Mouse (Mus musculus) thymus, postnatal 25 days (tissue): ENCODE measurements around the gene Sh3rf1.

ENCODE experiments used
- DNase-seq: peaks from one replicate; pipeline ENCODE4 v3.0.0; 2022

Gene Sh3rf1

GRCm38 (mm10) chr8:61224380-61225092 lies 864 bp downstream of the Sh3rf1 start:
- DNase-seq = peak; percentile 65

- DNase-seq = no peak
Observed at GRCm38 (mm10) chr8:61225581-61226395, 2.1 kb downstream of the Sh3rf1 start.

DNA sequence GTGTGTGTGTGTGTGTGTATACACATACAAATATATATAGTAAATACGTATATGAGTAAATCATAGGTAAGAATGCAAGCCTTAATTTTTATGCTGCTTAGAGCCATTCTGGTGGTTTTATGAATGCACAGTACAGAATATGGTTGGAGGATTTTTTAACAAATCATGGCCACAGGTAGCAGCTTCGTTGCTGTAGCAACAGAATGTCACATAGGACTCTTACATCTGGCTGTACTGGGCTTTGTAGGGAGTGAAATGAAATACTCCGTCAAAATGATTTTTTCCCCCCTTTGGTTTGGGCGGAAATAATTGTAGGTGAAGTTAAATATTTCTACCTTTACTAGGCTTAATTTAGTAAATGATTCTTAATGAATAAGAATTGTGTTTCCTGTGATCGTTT lies 3.0 kb downstream of the Sh3rf1 start:
- DNase-seq = no peak

DNA sequence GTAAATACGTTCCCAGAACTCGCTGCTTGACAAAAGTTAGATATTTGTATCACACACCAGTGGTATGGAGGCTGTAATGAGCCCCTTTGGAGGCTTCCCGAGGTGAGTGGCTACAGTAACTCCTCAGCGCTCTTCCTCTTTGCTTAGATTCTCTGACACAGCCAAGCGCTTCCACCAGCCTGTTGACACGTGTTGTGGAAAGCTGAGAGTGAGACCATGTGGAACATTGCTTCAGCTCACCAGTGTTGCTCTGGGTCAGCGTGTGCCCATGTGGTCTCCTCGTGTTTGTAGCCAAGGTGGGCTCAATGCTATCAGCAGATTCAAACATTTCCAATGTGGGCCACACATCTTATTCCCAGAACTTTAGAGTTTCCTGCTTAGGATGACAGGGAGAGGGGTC lies 5.0 kb downstream of the Sh3rf1 start:
- DNase-seq = no peak

- no peak for DNase-seq
Observed at GRCm38 (mm10) chr8:61229511-61230195, 6.0 kb downstream of the Sh3rf1 start.

DNA sequence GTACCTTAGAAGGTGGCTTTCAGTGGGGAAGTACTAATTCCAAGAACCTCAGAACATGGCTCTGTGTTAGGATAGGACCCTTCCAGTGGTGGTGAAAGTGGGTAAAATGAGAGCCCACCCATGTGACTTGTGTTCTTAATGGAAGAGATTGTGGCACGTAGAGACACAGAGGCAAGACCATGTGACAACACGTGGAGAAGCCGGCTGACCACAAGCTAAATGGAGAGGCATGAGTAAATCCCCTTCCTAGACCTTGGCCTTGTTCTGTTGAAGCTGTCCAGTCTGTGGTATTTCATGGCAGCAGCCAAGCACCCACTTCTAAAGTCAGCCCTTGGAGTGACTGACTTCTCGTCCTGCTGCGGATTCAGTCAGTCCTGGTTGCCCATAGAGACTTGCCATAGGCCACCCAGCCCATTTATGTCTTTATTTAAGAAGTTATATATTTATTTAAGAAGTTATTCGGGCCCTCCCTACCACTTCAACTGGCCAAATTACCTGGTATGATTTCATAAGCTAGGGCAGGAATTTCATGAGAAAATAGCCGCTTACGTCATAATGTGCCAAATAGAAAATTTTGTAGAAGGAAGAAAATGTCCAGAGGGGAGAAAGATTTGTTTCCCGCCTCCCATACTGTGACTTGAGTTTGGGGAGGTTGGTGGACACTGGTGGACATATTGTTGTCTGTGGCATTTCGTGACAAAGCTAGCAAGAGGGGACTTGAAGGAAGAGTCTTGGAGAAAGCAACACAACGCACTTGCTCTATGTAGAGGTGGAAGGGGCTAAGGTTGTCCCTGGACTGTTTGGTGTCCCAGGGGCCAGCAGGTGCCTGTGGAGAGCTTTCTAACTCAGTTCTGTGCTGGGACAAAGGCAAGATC lies 7.4 kb downstream of the Sh3rf1 start:
- no peak for DNase-seq

DNA sequence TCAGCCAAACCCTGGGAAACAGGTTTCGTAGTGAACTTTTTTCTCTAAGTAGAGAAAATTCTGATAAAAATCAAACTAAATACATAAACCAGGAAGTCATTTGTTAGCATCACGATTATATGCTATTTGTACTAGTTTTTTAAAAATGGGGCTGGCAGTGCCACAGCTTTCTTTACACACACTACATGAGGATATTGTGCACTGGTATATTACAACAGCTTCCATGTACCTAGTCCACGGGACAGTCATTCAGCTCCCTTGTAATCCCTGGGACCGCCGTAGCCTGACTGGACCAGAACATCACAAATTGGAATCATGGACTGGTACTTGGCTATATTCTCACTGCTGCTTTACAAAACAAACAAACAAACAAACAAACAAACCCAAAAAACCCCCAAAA lies 11.8 kb downstream of the Sh3rf1 start:
- DNase-seq = no peak

DNA sequence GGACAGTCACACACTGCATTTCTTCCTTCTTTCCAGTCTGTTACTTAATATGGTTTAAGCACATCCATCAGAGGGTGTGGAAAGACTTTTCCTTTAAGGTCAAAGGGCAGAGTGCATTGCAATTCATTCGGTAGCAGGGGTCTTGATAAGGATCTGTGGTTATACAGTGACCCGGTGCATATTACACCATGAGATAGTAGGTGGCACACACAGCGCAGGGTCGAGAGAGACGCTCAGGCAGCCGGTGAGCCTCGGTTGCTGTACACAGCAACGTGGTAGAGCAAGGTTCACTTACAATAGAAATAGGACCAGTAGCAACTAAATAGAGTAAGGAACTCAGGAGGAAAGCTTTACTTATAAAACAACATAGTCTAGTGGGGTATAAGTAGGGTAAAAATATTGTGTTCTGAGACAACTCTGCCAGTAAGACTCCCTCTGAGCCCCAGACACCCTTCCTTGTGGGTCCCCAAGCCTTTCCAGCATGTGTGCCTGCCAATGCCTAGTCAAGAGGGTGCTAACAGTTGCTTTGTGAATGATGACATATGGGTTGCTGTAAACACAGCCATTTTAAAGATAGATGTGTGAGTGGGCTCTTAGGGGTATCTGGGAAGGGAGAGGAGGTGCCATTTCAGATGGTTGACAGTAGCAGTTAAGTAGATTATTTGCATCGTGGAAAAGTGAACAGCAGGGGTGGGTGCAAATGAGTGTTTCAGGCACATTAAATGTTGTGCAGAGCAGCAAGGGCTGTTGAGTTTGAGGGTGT lies 13.0 kb downstream of the Sh3rf1 start:
- DNase-seq = no peak

DNA sequence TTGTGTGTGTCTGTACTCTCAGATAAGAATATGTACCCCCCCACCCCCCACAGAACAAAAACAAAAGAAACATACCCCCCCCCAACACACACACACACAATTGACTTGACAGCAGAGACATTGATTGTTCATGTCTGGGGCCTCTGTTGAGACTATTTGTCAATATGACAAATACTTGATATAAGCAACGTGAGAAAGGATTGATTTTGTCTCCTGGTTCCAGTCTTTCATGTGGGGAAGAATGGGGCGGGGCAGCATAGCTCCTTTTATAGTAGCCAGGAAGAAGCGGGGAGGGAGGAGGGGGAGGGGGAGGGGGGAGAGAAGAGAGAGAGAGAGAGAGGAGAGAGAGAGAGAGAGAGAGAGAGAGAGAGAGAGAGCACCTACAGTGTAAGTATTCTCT lies 15.9 kb downstream of the Sh3rf1 start:
- DNase-seq = no peak

DNA sequence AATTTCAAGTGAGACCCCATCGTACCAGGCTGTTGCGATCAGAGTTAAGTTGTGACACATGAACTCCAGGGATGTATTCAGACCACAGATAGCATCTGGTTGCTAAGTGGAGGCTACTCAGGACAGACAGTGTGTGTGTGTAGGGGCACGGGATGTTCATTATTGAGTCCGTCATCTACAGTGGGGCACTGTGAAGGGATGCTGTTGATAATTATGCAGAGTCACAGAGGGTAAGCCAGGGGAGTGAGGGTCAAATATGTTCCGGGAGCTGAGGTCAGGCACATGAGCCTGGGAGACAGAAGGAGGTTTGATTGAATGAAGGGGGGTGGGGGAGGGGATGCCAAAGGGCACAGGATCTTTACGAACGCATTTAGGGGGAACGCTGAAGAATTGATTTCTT lies 17.6 kb downstream of the Sh3rf1 start:
- DNase-seq = no peak

- no peak for DNase-seq
Observed at GRCm38 (mm10) chr8:61242896-61243295, 19.2 kb downstream of the Sh3rf1 start.

- DNase-seq = no peak
Observed at GRCm38 (mm10) chr8:61243491-61243890, 19.8 kb downstream of the Sh3rf1 start.

DNA sequence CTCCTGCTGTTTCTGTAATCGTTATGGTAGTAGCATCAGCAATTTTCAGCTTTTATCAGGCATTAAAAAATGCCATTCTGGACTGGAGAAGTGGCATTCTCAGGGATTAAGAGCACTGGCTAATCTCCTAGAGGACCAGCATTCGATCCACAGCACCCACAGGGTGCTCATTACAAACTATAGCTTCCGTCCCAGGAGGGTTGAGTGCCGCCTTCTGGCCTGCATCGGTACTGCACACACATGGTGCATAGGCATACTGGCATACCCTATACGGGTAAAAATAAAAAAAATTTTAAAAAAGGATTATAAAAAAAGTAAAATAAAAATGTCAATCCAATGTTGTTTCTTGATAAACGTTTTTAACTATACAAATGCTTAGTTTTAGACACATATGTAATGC lies 20.5 kb downstream of the Sh3rf1 start:
- DNase-seq = no peak

DNA sequence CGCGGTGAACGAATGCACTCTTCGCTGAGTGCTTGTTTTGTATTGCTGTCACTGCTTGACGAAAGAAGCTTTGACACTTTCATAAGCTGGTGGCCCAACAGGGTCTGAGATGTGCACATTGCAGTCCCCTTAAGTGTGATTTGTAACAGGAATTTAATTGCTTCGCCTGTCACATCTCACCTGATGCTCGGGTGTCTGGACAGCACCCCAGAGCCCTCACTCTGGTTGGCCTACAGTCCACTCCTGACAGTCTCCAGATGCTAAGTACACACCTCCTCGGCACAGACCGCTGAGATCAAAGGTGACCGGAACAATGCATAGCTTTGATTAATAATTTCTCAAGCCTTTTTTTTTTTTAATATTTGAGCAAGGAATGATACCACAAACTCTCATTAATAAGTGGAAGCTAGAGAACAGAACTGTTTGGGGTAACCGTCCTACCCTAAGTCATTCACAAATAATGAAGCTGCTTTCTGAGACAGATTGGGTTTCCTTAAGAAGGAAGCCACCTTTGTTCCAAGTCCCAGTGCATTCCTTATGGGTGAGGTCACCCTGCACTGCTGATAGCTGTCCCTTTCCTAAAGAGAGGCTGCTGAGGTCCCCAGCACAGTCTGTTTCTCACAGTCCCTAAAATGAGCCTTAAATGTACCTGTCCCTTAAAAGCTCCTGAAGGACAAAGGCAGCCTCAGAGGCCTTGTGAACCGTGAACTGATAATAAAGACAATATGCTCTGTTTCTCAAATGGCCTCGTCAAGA lies 23.8 kb downstream of the Sh3rf1 start:
- no peak for DNase-seq

- DNase-seq = no peak
Observed at GRCm38 (mm10) chr8:61249511-61249910, 25.8 kb downstream of the Sh3rf1 start.

DNA sequence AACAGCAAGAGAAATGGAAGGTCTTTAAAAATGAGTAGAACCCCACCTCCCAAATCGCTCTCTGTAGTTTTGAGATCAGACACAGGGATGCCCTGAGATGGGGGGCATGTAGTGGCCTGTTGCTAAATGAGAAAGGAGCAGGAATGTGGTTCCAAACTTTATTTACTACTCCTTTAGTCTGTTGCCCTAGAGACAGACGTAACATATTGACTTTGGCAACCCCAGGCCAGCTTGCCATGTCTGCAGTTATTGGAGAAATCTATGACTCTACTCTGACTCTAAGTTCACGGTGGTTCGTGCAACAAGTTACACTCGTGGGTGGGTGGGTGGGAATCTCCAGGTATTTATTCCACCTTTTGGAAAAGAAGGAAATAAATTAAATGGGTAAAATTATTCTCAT lies 30.5 kb downstream of the Sh3rf1 start:
- no peak for DNase-seq

GRCm38 (mm10) chr8:61258828-61259227 lies 35.2 kb downstream of the Sh3rf1 start:
- DNase-seq = no peak

DNA sequence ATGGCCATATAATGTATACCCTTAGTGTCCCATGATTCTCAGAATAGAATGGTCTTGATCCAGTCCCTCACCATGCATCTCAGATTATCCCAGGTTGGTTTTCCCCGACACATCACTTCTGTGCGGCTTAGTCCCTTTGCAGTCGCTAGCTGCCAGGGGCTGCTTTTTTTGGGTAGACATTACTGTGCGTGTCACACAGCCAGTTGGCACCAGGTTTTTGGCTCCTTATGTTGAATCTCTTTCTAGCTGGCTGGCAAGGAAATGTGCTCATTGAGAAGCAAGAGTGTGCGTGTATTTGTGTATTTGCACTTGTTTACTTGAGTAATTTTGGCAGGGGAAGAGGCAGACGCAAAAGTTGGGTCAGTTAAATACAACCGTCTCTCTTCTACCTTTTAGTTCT lies 35.9 kb downstream of the Sh3rf1 start:
- DNase-seq = no peak

DNA sequence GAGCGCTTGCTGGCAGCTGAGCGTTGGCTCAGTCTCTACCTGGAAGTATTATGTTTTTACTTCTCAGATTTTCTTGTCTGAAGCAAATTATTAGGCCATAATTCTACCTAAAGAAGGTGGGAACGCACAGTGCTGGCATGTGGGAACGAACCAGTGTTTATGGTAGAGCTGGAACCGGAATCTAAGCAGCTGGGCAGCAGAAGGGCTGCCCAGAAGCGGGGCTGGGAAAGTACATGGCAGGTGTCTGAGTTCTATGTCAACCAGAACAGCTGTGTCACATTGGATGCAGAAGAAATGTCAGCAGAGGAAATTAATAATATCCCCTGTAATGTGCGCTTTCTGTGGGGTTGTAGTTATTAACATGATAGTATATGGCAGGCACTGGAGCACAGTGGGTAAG lies 36.9 kb downstream of the Sh3rf1 start:
- DNase-seq = no peak

DNA sequence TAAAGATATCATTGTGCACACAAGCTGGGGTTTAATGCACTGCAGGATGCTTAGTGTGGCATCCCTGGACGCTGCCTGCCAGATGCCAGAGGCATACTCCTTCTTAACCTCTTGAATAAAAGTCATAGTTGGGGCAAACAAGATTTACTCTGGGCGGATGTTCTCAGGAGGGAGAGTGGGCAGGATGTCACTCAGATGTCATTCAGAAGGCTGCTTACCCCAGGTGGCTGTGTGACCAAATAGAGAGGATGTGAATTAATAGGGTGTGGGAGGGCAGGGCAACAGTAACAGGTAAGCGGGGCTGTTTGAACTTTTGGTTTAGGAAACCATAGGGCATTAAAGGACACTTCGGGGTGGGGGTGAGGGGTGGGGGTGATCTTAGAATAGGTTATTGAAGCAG lies 37.7 kb downstream of the Sh3rf1 start:
- DNase-seq = no peak

- DNase-seq = no peak
Observed at GRCm38 (mm10) chr8:61263691-61264090, 40.0 kb downstream of the Sh3rf1 start.
